Mouse (Mus musculus): Measurements from ENCODE around the gene Cenpb.

Cenpb gene

DNA sequence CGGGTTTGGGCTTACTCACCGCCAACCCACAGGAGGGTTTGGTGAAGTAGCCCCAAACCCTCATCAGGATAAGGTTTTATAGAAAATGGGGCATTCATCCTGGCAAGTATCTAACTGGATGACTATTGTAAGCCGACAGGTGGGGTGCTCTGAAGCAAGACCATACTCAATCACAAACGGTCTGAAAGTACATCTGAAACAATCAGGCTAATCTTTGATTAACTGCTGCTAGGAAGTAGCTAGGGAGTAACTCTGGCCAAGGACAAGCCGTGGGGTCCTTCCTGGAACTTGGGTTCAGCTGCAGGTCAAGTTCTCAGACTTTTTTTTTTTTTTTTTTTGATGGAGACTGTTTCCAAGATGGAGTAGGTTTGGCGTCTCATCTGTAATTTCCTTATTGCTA is 11.9 kb downstream of the Cenpb start:
- CTCF ChIA-PET: interaction anchor here (0.6 kb wide), 1 partner anchor 206 kb away, joined by 4 read pairs; no protein-coding TSS in a partner anchor

DNA sequence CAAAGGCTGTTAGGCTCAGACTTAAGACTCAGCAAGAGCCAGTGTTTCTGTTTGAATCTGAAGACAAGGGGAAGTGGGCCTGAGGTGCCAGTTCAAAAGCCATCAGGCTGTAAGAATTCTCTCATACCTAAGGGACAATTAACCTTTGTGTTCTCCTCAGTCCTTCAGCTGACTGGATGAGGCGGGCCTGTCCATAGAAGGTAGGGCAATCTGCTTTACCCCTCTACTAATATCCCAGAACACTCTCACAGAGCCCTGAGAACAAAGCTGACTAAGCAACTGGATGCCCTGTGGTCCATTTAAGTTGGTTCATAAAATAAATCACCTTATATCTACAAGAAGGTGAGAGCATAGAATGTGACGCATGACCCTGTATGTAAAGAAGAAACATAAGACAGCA is 13.7 kb downstream of the Cenpb start:
- CTCF ChIA-PET: no interaction called here

DNA sequence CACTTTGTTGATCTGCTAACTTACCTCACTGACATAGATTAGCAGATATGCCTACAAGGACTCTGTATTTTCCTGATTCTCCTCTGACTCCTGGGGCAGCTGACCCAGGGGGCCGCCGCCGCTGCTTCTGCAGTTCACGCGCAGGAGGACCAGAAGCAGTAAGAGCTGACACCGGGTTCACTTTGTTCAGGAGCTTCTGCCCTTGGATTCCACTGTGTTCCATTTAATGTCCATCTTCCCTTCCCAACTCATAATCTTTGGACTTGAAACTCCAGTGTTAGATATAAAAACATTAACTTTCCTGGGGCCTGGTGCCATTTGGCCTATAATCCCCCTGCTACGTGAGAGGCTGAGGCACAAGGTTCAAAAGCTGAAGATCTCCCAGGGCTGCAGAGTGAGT is 15.9 kb downstream of the Cenpb start:
- CTCF ChIA-PET: no interaction called here

DNA sequence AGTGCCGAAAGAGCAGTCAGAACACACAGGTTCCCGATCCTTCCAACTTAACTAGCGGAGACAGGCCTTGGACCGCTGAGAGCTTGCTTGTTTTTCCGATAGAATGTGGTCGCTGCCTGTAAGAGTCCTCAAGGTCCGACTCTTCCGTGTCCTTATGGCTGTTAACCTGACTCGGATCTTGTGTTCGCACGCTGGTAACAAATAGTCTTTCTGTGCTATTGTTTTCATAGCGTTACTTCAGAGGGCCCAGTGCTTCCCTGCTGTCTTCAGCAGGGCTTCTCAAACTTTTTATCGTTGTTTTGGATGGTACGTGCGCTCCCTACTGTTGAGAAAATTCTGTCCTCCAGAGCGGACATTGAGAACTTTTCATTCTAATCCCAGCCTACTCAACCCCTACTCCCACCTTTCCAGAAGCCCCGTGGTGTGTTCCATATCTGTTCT is 19.2 kb downstream of the Cenpb start:
- CTCF ChIA-PET: interaction anchor here (1.0 kb wide), 1 partner anchor 64 kb away, joined by 3 read pairs; no protein-coding TSS in a partner anchor

DNA sequence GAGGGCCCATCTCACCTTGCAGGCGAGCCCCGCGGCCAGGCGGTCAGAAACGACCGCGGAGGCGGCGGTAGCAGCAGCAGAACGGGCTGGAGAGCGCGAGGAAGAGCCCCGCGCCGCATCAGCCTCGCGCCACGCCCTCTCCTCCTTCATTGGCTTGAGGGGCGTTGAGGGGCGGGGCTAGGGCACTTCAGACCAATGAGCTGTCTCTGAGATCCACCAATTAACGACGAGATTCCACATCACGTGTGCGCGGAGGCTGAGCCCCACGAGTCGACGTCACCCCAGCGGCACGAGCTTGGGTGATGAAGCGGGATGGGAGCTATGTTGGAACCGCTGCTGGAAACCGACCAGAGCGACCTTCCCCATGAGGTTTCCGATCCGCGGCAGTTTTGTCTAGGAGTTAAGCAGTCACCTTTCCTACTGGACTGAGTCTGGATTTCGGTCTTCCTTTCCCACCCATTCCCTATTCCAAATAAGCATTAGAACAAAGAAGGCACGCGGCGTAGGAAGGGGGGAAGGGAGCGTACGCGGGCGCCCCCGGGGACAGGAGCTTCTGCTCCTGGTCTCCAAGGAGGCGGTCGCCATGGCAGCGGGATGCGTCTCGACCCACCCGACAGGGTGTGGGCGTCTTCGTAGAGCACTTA is 19.8 kb downstream of the Cenpb start, which contains the start of gene 1700037H04Rik:
TSS of gene 1700037H04Rik (minus strand) at position 144 of the 644 bp plus-strand sequence.
- CTCF ChIA-PET: no interaction called here

DNA sequence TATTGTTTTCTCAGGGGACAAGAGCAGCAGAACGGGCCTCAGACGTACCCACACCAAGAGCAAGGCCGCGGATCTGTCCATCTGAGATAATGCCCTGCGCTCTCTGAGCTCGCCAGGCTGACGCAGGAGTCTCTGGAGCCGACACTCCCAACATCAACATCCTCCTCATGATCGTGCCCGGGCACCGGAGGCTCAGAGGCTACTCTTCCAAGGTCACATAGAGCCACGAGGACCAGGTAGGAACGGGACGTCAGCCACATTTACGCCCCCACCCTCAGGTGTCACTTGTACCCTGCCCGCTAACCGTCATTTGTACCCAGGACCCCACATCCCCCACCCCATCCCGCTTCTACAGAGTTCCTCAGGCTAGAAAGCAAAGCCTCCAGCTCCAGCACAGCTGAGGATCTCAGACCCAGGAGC is 20.4 kb downstream of the Cenpb start:
- CTCF ChIA-PET: no interaction called here

DNA sequence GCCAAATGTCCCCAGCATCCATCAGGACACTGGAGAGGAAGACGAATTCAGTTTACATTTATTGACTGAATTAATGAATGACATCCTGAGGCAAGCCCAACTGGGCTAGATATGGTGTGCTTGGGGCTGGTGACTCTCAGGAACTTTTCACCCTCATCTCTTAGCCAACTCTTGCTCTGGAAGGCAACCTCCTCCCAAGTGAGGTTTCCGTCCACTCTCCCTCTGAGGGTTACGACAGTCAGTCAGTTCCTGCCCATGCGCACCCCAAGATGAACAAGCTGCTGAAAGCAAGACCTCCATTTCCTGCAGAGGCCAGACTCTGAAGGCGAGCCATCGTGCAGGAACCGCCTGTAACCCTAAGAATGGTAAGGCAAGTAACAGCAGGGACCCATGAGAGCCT is 22.9 kb downstream of the Cenpb start:
- CTCF ChIA-PET: no interaction called here

DNA sequence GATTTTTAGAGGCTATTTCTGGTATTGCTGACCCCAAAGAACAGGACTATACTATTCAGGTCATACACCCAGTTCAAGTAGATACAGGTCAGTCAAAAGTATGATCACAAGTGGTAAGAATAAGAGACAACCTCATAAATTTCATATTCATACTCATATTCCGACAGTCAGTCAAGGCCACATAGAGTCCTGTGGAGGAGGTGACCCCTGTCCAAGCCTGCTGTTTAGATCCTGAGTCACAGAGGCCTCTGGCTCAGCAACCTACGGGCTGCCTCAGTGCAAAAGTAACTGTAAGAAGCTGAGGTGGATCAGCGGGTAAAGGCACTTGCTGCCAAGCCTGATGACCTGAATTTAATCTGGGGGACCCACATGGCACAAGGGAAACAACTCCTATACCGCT is 25.8 kb downstream of the Cenpb start:
- CTCF ChIA-PET: no interaction called here

DNA sequence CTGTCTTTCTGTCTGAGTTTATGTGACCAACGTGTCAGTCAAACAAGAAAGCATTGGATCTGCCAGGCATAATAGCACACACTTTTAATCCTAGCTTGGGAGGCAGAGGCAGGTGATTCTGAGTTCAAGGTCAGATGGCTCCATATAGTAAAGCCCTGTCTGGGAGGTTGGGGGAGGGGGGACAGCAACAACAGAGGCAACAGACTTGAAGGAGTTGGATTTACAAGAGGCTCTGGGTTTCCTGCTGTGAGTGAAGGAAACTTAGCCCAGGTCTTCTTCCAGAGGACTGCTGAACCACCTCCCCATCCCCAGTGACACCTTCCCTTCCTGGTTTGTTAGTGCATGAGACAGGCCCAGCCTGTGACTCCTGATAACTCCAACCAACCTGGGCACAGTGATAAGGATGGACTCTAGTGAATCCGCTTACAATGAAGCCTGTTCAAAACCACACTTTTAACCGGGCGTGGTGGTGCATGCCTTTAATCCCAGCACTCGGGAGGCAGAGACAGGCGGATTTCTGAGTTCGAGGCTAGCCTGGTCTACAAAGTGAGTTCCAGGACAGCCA is 27.6 kb downstream of the Cenpb start:
- CTCF ChIA-PET: interaction anchor here (0.7 kb wide), 1 partner anchor 393 kb away, joined by 3 read pairs; no protein-coding TSS in a partner anchor

DNA sequence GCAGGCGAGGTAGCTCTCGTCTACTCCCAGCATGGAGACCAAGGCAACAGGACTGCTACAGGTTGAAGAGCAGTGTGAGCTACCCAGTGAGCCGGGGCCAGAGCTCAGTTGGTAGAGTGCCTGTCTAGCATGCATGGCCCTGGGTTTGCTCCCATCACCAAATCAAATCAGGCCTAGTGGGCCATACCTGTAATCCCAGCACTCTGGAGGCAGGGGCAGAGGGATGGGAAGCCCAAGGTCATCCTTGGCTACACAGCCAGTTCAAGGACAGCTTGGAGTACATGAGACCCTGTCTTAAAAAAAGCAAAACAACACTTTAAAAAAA is 30.7 kb downstream of the Cenpb start:
- CTCF ChIA-PET: no interaction called here

DNA sequence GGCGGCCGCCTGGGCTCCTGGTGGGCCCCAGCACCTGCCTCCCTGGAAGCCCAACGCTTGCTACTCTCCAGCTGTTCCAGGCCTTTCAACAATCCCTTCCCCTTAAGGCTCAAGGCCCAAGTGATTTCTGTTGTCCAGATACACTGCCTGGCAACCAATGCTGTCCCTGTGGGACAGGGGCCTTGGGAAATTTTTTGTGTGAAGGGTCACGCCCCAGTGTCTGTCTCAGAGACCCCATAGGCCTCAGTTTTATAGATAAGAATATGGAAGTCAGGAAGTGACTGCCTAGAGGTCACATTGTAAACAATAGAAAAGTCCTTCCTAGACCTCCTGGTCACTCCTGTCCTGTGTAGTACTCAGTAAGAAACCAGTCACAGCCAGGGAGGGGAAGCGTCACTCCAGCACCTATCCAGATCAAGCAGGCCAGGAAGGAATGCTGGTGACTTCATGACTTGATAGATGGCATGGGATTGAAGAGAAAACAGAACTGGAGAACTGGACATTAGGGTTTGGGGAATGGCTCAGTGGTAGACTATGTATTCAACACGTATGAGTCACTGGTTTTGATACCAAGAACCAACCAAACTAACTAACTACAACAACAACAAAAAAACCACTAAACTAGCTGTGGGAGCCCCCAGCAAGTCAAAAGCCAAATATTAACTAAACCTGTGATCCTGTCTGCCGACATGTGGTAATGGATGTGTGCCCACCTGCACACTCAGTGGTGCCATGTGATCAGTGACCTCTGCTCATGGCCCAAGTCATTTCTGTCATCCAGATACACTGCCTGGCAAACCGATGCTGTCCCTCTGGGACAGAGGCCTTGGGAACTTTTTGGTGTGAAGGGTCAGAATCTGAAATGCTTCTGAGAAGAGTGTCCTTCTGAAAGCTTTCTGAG is 31.3 kb downstream of the Cenpb start:
- CTCF ChIA-PET: no interaction called here

DNA sequence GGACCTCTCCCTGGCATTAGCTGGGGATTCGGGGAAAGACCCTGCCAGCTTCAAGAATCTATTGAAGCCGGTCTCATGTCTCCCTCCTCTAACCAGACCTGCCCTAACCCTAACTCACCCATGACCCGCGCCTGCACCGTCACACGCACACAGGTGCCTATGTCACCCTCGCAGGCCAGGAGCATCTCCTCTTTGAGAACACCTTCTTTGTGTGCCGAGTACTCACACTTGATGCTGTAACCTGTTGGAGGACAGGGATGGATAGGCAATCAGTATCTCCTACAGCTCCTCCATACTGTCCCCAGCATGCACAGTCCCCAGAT is 32.9 kb downstream of the Cenpb start:
- CTCF ChIA-PET: no interaction called here

DNA sequence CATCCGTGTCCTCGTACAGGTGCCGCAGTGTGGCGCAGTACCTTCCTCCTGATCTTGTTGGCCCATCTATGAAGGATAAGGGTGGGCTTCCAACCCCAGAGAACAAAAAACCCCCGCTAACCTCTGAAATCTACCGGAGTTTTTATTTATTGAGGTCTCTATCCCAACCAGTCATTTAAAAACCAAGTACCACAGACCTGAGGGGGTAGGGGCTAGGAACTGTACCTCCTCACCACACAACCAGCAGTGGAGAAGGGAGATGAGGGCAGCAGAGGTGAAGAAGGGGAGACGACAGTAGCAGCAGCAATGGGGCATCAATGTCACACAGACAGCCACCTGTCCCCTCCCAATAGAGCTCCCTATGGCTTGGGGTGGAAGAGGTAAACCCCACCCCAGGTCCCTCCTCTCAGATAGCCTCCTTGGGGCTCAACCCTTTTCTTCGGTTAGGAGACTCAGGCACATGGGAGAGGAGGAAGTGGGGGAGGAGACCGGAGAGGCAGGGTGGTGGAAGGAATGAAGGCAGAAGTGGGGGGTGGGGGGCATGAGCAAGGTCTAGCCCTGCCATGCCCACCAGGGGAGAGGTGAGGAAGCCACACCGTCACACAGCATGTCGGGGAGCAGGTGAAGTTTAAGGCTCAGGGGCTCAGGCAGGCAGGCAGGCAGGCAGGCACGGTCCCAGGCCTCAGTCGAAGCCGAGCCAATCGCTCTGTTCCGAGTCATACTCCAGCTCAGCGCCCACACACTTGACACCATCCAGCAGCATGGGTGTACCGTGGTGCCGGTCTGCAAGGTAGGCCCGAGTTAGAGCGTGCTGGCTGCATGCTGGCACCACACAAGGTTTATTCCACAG is 33.4 kb downstream of the Cenpb start:
- CTCF ChIA-PET: no interaction called here

DNA sequence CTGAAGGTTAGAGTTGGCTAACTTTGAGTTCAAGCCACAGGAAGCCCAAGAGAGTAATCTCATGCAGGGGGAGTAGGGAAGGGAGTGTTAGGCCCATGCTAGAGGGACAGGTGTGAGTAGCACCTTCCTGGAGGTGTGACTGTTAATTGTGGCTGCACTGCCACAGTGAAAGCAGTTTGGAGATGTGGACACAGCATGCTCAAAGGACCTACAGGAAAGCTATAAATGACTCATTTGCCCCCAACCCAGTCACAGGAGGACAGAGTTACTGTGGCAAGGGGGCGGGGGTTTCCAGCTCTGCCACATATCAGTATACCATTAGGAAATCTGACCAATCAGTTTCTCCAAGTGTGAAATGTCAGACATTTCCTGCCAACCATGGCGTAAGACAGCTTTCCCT is 34.3 kb downstream of the Cenpb start:
- CTCF ChIA-PET: no interaction called here

DNA sequence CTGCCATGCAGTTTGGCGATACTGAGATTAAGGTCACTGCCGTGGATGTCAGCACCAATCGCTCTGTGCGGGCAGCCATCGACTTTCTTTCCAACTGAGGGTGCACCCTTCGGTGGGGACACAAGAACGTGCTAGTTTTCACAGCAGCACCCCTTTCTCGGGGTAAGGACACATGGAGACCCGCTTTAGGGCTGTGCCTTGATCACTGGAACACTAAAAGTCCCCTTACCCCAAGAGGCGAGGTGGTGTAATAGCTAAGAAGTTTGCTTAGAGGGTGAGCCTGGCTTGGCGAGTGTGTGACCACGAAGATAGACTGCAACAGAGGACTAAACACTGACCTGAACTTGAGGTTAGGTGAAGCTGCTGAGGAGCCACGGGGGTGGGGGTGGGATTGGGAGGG is 34.7 kb downstream of the Cenpb start:
- CTCF ChIA-PET: no interaction called here

DNA sequence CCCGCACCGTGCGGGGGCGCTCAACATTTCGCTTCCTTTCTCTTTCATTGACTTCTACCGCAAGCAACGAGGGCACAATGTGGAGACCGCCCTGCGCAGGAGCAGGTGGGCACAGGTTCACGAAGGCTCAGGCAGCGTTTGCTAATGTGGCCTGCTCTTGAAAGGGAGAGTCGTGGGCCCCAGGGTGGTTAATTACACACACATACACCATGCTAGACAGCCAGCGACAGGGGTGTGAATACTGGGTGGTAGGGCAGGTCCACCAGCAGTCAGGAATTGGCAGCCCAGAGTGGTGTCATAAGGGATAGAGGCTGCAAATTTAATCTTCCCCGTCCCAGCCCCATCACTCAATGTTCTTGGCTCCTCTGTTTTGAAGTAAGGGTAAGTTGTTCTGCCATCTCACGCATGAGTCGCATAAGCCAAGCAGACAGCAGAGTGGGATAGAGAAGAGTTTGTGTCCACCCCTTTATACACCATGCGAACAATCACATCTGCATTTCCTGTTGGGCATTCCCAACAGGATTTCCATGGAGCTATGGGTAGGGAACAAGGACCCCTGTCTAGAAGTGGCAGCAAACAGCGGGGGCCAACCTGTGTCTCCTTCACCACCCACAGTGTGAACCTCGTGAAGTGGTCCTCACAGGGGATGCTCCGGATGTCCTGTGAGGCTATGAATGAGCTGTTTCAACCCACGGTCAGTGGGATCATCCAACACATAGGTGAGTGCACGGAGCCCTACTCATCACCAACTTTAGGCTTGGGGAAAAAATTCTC is 36.7 kb downstream of the Cenpb start:
- CTCF ChIA-PET: no interaction called here

DNA sequence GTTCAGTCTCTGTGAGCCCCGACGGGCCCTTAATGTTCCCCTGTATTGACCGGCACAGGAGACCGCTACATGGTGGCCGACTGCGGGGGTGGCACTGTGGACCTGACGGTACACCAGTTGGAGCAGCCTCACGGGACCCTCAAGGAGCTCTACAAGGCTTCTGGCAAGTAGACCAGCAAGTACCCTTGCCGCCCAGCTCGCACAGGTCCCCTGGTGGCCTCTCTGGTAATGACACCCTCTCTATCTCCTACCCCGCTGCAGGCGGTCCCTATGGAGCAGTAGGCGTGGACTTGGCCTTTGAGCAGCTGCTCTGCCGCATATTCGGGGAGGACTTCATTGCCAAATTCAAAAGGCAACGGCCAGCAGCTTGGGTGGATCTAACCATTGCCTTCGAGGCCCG is 37.3 kb downstream of the Cenpb start:
- CTCF ChIA-PET: no interaction called here

DNA sequence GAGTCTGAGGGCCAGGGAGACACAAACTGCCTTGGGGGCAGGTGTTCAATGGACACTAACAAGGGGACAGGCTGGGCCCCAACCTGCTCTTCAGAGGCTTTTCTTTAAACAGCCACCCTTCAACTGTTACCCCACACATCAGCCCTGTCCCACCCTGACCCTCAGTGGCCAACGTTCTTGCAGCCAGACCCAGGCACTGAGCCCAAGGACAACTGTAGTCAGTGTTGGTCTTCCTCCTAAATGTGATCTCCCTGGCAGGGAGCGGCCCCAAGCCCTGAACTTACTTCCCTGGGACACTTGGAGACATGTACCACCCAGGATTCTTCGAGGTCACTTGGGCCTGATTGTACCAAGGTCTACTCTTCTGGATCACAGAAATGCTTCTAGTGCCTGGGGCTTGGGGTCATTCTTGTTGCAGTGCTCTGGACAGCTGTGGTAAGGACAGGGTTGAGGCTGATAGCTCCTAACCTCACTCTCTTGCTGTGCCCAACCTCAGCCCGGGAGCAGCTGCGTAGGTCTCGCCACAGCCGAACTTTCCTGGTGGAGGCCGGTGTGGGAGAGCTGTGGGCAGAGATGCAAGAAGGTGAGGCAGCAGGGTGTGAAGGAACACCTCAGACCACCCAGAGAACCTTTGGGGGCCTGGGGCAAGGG is 38.4 kb downstream of the Cenpb start:
- CTCF ChIA-PET: no interaction called here

DNA sequence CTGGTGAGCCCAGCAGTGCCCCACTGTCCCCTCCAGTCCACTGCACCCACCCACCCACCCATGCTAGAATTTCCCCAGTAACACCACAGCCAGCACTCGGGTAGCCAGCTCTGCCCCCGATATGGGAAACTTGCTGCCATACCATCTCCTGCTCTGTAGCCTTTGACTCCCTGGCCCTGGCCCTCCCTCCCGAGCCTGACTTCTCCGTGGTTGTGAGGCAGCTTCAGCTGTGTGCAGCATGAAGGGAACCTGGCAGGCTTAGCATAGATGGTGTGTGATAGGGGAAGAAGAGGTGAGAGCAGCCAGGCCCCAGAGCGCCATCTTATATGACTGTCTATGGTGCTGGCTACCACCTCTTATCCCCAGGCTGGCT is 39.3 kb downstream of the Cenpb start:
- CTCF ChIA-PET: no interaction called here

DNA sequence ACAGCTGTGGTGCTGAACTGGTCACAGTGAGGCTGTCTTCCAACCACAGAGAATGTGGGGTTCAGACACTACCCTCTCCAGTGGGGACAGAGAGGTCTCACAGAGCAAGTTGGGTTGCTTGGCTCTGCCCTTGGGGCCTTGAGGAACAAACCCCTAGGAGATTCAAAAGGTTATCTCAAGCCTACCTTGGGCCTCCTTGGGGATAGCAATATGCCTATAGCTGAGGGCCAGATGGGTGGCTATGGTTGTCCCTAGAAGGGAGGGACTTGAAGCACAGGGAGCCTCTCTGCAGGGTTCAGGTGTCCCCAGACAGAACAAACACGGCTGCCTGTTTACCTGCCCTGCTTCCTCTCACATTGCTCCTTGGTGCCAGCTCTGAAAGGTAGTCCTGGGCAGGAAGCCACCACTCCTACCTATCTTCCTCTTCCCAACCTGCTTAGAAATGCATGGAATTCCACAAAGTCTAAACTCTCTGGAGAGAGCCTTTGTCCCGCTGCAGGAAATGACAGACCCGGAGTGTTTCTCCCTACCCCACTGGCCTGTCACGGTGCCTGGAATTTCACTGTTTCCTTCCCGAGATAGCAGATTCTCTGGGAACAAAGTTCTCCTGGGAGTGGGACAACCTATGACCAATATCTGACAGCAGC is 39.9 kb downstream of the Cenpb start:
- CTCF ChIA-PET: interaction anchor here (0.5 kb wide), 1 partner anchor 498 kb away, joined by 3 read pairs; no protein-coding TSS in a partner anchor

All from spleen, embryonic (tissue).